Mouse (Mus musculus) thymus, adult 2 months (tissue): ENCODE results near the gene Plxna1.

Experiments
- CTCF ChIP-seq: fragments of 200-500 bp; IDR thresholded peaks from 2 replicates; pipeline ENCODE4 v1.5.1; 2012; ENCODE audit warnings: mild to moderate bottlenecking, control low read depth, low read length, moderate library complexity, borderline replicate concordance; ENCODE audit not compliant: control insufficient read depth, poor library complexity, insufficient read depth; ENCODE audit errors: extremely low read depth
- POLR2A ChIP-seq: fragments of 200-500 bp; IDR thresholded peaks from 2 replicates; pipeline ENCODE4 v1.6.1; 2012; ENCODE audit warnings: mild to moderate bottlenecking, low read length, control low read depth, moderate library complexity; ENCODE audit not compliant: control insufficient read depth, poor library complexity, insufficient read depth; ENCODE audit errors: extremely low read depth

DNA sequence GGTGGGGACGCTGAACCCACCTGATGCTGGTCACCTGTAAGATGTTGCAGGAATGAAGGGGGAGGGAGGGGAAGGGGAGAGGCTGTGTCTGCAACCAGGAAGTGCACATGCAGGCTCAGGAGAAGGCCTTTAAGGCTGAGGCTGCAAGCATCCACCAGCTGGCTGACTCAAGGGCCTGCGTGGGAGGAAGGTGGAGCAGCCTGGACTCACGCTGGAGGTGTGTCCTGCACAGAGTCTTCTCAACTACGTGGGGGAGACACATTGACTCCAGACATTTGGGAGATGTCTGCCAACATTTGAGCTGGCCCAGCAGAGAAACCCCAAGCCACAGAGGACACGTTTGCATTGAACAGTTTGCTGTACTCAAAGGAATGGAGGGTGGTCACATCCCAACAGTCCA, 79.8 kb downstream of the Plxna1 start:
- TF ChIP-seq CTCF (no peak), POLR2A (no peak)
